Mouse (Mus musculus): ENCODE data around the gene Myo5a. TPM values are rescaled to one million over a fixed set of nuclear protein-coding genes. Genes with fewer than 3 reads are reported as not detected.

Myo5a gene
- polyA plus RNA-seq, 1 experiment from 2014 or later: 26.1 TPM

DNA sequence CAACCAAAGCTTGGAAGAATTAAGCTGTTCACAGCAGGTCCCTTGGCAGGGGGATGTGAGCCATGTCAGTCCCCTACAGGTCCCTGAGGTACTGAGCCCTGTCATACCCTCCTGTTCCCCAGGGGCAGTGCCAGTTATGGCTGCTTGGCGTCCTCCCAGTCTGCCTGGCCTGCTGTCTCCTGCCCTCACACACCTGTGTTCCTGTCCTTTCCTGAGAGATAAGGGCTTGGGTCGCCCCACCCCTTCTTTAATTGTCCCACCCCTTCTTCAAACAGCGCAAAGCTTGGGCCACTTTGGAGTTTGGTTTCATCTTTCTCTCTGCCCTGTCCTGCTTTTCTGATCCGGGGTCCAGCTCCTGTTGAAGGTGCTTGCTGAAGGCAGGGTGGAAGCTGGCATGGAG lies 188.0 kb downstream of the Myo5a start:
- Histone ChIP-seq H3K4me3 (ENCODE audit: low read depth, low read length) (no peak overlapping the region), H3K36me3 (ENCODE audit: control insufficient read depth, insufficient read depth, low read length) (no peaks in the 10 kb centered on the region), H3K4me2 (ENCODE audit: low read length) (no peak overlapping the region), H3K4me1 (ENCODE audit: control insufficient read depth, insufficient read depth, low read length) (peaks cover 34% of the 10 kb centered on the region), H3K27me3 (ENCODE audit: control insufficient read depth, insufficient read depth, low read depth, low read length) (no peaks in the 10 kb centered on the region), H3K9me3 (replicated peaks; ENCODE audit: control insufficient read depth, low read length, poor library complexity, severe bottlenecking) (no peaks in the 10 kb centered on the region), H3K27ac (ENCODE audit: low read length) (no peak overlapping the region), H3K9ac (ENCODE audit: low read depth, low read length) (no peak overlapping the region)
- no peak for ATAC-seq
- WGBS: 59% methylated on average over 4 of the region's 4 CpGs

DNA sequence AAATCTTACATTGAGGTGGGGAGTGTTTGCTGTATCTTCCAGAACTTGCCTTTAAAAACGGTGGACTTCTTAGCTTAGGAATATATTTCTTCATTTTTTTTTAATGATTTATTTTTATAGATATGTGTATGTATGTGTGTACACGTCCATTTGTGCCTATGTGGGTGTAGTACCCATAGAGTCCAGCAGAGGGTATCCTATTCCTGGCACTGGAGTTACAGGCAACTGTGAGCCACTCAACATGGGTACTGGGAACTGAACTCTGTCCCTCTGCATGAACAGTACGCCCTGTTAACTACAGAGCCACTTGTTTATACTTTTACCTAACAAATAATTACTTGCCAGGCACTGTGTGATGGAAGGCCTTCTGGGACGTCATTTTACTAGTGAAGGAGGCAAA lies 188.8 kb downstream of the Myo5a start:
- Histone ChIP-seq H3K36me3 (ENCODE audit: control insufficient read depth, insufficient read depth, low read length) (no peaks in the 10 kb centered on the region), H3K4me1 (ENCODE audit: control insufficient read depth, insufficient read depth, low read length) (peaks cover 25% of the 10 kb centered on the region), H3K27ac (ENCODE audit: low read length) (no peak overlapping the region), H3K27me3 (ENCODE audit: control insufficient read depth, insufficient read depth, low read depth, low read length) (no peaks in the 10 kb centered on the region), H3K4me2 (ENCODE audit: low read length) (no peak overlapping the region), H3K9me3 (replicated peaks; ENCODE audit: control insufficient read depth, low read length, poor library complexity, severe bottlenecking) (no peaks in the 10 kb centered on the region), H3K9ac (ENCODE audit: low read depth, low read length) (no peak overlapping the region), H3K4me3 (ENCODE audit: low read depth, low read length) (no peak overlapping the region)
- WGBS: 92% methylated on average over 4 of the region's 4 CpGs
- ATAC-seq: no peak

DNA sequence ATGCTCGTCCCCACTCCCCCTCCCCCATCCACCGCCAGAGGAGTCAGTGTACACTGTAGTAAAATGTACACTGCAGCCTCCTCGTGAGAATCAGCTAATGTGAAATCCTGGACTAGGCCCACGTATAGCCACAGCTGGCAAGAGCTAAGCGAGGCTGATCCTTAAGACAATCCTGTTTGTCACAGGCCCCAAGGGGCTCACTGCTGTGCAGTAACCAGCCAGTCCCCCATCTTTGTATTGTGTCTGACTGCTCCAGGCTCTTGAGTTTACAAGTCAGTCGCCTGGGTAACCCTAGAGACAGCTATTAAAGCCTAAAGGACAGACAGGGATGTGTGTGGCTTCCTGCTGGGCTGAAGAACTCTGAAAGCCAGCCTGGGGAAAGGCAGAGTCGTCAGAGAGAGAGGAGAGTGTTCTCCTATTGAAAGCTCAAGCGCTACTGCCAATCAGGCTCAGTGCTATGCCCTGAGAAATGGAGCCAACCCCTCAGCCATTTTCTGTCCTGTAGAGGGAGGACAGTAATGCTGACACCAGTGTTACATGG lies 190.6 kb downstream of the Myo5a start:
- no peak overlapping the region for H3K4me3 ChIP-seq (ENCODE audit: low read depth, low read length)

DNA sequence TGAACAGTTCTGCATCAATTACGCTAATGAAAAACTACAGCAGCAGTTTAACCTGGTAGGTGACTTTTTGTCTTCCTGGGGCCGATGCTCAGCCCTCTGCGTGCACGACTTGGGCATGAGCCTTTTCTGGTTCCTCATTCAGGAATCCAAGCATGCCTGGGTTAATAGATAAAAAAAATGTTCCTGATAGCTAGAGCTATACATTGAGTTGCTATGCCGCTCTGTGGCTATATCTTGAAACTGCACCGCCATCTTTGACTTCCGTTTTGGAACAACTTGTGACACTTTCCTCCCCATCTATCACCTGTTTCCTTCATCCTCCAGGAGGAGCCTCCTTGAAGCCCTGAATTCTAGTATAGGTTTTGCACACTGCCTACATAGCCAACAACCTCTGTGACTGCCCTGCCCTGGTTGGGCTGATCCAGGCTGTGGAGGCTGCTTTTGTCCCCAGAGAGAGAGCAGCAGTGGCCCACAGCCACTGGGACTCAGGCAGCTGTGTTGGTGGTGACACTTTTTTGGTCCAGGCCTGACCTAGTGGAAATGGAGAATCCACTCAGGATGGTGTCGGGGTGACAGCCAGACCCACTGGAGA lies 191.5 kb downstream of the Myo5a start:
- ATAC-seq: no peak
- no peaks in the 10 kb centered on the region for H3K27me3 ChIP-seq (ENCODE audit: control insufficient read depth, insufficient read depth, low read depth, low read length)
- no peak overlapping the region for H3K4me3 ChIP-seq (ENCODE audit: low read depth, low read length)
- no peak overlapping the region for H3K9ac ChIP-seq (ENCODE audit: low read depth, low read length)
- 51% methylated on average over 8 of the region's 8 CpGs for WGBS
- H3K27ac ChIP-seq (ENCODE audit: low read length): peak overlapping the region; percentile 63; the same call in 1 of the 2 replicates
- H3K4me2 ChIP-seq (ENCODE audit: low read length): no peak overlapping the region
- H3K36me3 ChIP-seq (ENCODE audit: control insufficient read depth, insufficient read depth, low read length): no peaks in the 10 kb centered on the region
- no peaks in the 10 kb centered on the region for H3K9me3 ChIP-seq (replicated peaks; ENCODE audit: control insufficient read depth, low read length, poor library complexity, severe bottlenecking)
- peaks cover 15% of the 10 kb centered on the region for H3K4me1 ChIP-seq (ENCODE audit: control insufficient read depth, insufficient read depth, low read length)

More for the DNA sequence above, 190.6 kb downstream of the Myo5a start:
- peak overlapping the region; percentile 63 for H3K27ac ChIP-seq (ENCODE audit: low read length)
- ATAC-seq: peak; percentile 82
- no peaks in the 10 kb centered on the region for H3K27me3 ChIP-seq (ENCODE audit: control insufficient read depth, insufficient read depth, low read depth, low read length)
- 3% methylated on average over 8 of the region's 8 CpGs for WGBS
- H3K4me1 ChIP-seq (ENCODE audit: control insufficient read depth, insufficient read depth, low read length): peaks cover 15% of the 10 kb centered on the region
- no peak overlapping the region for H3K4me2 ChIP-seq (ENCODE audit: low read length)
- H3K9me3 ChIP-seq (replicated peaks; ENCODE audit: control insufficient read depth, low read length, poor library complexity, severe bottlenecking): no peaks in the 10 kb centered on the region
- no peaks in the 10 kb centered on the region for H3K36me3 ChIP-seq (ENCODE audit: control insufficient read depth, insufficient read depth, low read length)
- H3K9ac ChIP-seq (ENCODE audit: low read depth, low read length): no peak overlapping the region; the same call in none of the 2 replicates

DNA sequence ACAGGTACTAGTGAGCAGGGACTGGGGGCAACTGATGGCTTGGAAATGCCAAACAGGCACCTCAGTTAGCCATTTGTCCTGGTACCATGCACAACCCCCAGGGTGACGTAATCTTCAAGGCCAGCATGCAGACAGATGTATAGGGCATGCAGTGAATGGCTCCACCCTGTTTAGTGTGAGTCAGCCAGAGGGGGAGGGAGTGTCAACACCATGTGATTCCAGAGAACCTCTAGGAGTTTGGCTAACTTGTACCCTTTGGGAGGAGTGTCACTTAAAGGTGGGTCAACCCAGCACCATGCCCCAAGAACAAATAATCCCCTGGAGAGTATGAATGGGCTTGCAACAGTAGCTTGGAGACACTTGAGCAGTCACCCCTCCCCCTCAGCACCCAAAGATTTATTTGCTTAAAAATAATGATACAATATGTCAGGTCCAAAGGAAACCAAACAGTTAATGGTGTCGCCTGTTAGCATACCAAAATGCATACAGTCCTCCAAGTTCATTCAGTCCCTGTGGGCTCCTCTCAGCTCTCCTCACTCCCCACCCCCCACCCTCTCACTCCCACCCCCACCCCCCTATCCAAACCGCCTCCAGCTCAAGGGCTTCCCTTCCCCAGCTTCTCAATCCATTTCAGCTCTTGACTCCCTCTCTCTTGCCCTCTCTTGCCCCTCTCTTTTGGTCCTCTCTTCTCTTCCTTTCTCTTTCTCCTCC lies 193.3 kb downstream of the Myo5a start:
- H3K9me3 ChIP-seq (replicated peaks; ENCODE audit: control insufficient read depth, low read length, poor library complexity, severe bottlenecking): no peaks in the 10 kb centered on the region
- H3K4me3 ChIP-seq (ENCODE audit: low read depth, low read length): no peak overlapping the region
- H3K9ac ChIP-seq (ENCODE audit: low read depth, low read length): no peak overlapping the region
- H3K36me3 ChIP-seq (ENCODE audit: control insufficient read depth, insufficient read depth, low read length): no peaks in the 10 kb centered on the region
- no peak for ATAC-seq
- 61% methylated on average over 3 of the region's 3 CpGs for WGBS
- H3K4me1 ChIP-seq (ENCODE audit: control insufficient read depth, insufficient read depth, low read length): peaks cover 15% of the 10 kb centered on the region
- H3K4me2 ChIP-seq (ENCODE audit: low read length): no peak overlapping the region
- no peak overlapping the region for H3K27ac ChIP-seq (ENCODE audit: low read length)
- H3K27me3 ChIP-seq (ENCODE audit: control insufficient read depth, insufficient read depth, low read depth, low read length): no peaks in the 10 kb centered on the region

DNA sequence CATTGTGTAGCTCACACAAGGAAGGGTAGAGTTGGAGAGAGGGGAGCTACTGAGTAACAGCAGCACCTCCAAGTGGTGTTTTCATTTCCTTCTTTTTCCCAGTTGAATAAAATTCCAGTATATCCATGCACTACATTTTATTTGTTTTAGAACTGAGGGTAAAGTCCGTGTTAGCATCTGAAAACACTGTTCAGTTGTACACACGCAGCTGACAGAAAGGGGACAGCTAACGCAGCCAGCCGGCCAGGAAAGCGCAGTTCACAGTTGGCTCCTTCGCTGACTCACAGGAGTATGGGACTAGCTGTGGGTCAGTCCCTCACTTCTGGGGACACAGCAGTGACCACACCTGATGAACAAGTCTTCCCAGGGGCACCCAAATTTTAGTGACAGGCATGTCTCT lies 196.3 kb downstream of the Myo5a start:
- Histone ChIP-seq H3K36me3 (ENCODE audit: control insufficient read depth, insufficient read depth, low read length) (no peaks in the 10 kb centered on the region), H3K4me1 (ENCODE audit: control insufficient read depth, insufficient read depth, low read length) (0 out of 2 replicates have a peak, but pooled peaks cover 2% of the 10 kb centered on the region), H3K9ac (ENCODE audit: low read depth, low read length) (no peak overlapping the region), H3K9me3 (replicated peaks; ENCODE audit: control insufficient read depth, low read length, poor library complexity, severe bottlenecking) (no peaks in the 10 kb centered on the region), H3K4me2 (ENCODE audit: low read length) (no peak overlapping the region), H3K27ac (ENCODE audit: low read length) (no peak overlapping the region), H3K27me3 (ENCODE audit: control insufficient read depth, insufficient read depth, low read depth, low read length) (no peaks in the 10 kb centered on the region), H3K4me3 (ENCODE audit: low read depth, low read length) (no peak overlapping the region)
- 77% methylated on average over 6 of the region's 6 CpGs for WGBS
- ATAC-seq: no peak

DNA sequence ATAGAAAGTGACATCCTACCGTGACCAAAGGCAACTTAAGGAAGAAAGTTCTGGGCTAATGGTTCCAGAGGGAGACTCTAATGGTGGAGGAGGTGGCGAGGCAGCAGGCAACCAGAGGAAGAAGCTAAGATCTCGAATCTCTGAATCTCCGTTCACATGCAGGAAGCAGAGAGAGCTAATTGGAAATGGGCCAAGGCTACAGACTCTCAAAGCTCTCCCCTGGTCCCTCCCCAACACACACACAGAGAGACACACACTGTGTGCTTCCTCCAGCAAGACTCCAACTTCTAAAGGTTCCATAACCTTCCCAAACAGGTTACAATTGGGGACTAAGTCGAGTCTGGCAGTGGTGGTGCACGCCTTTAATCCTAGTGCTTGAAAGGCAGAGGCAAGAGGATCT lies 199.6 kb downstream of the Myo5a start:
- ATAC-seq: no peak
- no peaks in the 10 kb centered on the region for H3K27me3 ChIP-seq (ENCODE audit: control insufficient read depth, insufficient read depth, low read depth, low read length)
- 75% methylated on average over 6 of the region's 6 CpGs for WGBS

DNA sequence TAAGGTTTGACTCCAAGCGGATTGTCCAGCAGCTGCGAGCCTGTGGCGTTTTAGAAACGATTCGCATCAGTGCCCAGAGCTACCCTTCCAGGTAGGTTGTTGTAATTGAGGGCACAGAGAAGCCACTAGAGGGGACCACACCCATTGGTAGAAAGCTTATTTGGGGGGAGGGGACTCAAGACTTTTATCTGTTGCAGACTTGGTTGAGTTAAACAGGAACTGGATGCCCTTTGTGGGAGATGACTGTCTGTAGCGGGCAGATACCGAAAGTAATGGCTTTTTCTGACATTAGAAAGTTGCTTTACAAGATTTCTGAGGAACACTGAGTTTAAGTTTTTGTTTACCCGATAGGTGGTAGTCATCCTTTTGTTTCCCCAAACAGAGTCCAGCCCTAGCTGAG lies 200.7 kb downstream of the Myo5a start:
- Histone ChIP-seq H3K27ac (ENCODE audit: low read length) (no peak overlapping the region), H3K4me2 (ENCODE audit: low read length) (no peak overlapping the region), H3K4me3 (ENCODE audit: low read depth, low read length) (no peak overlapping the region), H3K4me1 (ENCODE audit: control insufficient read depth, insufficient read depth, low read length) (no peaks in the 10 kb centered on the region), H3K9me3 (replicated peaks; ENCODE audit: control insufficient read depth, low read length, poor library complexity, severe bottlenecking) (no peaks in the 10 kb centered on the region), H3K36me3 (ENCODE audit: control insufficient read depth, insufficient read depth, low read length) (no peaks in the 10 kb centered on the region), H3K9ac (ENCODE audit: low read depth, low read length) (no peak overlapping the region), H3K27me3 (ENCODE audit: control insufficient read depth, insufficient read depth, low read depth, low read length) (no peaks in the 10 kb centered on the region)
- WGBS: 94% methylated on average over 8 of the region's 8 CpGs
- ATAC-seq: no peak

More for the DNA sequence above, 199.6 kb downstream of the Myo5a start:
- Histone ChIP-seq H3K36me3 (ENCODE audit: control insufficient read depth, insufficient read depth, low read length) (no peaks in the 10 kb centered on the region), H3K4me3 (ENCODE audit: low read depth, low read length) (no peak overlapping the region), H3K9me3 (replicated peaks; ENCODE audit: control insufficient read depth, low read length, poor library complexity, severe bottlenecking) (no peaks in the 10 kb centered on the region), H3K9ac (ENCODE audit: low read depth, low read length) (no peak overlapping the region), H3K4me1 (ENCODE audit: control insufficient read depth, insufficient read depth, low read length) (no peaks in the 10 kb centered on the region), H3K27ac (ENCODE audit: low read length) (no peak overlapping the region), H3K4me2 (ENCODE audit: low read length) (no peak overlapping the region)

Measured in midbrain, embryonic 16.5 days (tissue).